Mouse (Mus musculus) MEL (cell line): ENCODE results near the gene Sccpdh. TPM values are rescaled to one million over a fixed set of nuclear protein-coding genes. Genes with fewer than 3 reads are reported as not detected.

Experiments
- DNase-seq: peaks from one replicate; pipeline ENCODE4 v3.0.0; 2011; ENCODE audit warnings: low read depth, low spot score
- H3K27ac ChIP-seq: 2 replicates; pipeline ENCODE4 v1.5.1; 2012; ENCODE audit warnings: low read depth, mild to moderate bottlenecking, control low read depth, low read length, moderate library complexity; ENCODE audit not compliant: control insufficient read depth
- H3K27me3 ChIP-seq, 2 experiments: fragments of 150-350 bp in 1 of 2; sonication (generic) in 1 of 2; 2 replicates each; pipeline ENCODE4 v1.6.1; 2012; ENCODE audit warnings: low read length in 2 of 2, mild to moderate bottlenecking in 2 of 2, improper control_type of control experiment in 1 of 2, moderate library complexity in 1 of 2; ENCODE audit not compliant: insufficient read depth in 2 of 2, control insufficient read depth in 1 of 2
- H3K36me3 ChIP-seq, 2 experiments: 2 replicates each; pipeline ENCODE4 v1.6.1; 2012 to 2014; ENCODE audit warnings: low read length in 2 of 2, improper control_type of control experiment in 1 of 2, inconsistent platforms in 1 of 2, mild to moderate bottlenecking in 1 of 2; ENCODE audit not compliant: insufficient read depth in 2 of 2, control insufficient read depth in 1 of 2
- H3K4me1 ChIP-seq, 2 experiments: fragments of 150-350 bp in 1 of 2; sonication (generic) in 1 of 2; 2 replicates each; pipeline ENCODE4 v1.6.1; 2012; ENCODE audit warnings: low read length in 2 of 2, improper control_type of control experiment in 1 of 2, mild to moderate bottlenecking in 1 of 2; ENCODE audit not compliant: insufficient read depth in 2 of 2, control insufficient read depth in 1 of 2
- H3K4me3 ChIP-seq, 2 experiments: fragments of 150-350 bp in 1 of 2; sonication (generic) in 1 of 2; 2 replicates each; pipeline ENCODE4 v1.5.1; 2012; ENCODE audit warnings: low read depth in 2 of 2, low read length in 2 of 2, mild to moderate bottlenecking in 2 of 2, moderate library complexity in 2 of 2, control low read depth in 1 of 2, improper control_type of control experiment in 1 of 2; ENCODE audit not compliant: control insufficient read depth in 1 of 2, insufficient read depth in 1 of 2
- H3K79me2 ChIP-seq: 2 replicates; pipeline ENCODE4 v1.6.1; 2012; ENCODE audit warnings: mild to moderate bottlenecking, low read length, moderate library complexity; ENCODE audit not compliant: control insufficient read depth, poor library complexity, insufficient read depth
- H3K9ac ChIP-seq: 2 replicates; pipeline ENCODE4 v1.6.1; 2012; ENCODE audit warnings: low read depth, mild to moderate bottlenecking, control low read depth, low read length, moderate library complexity; ENCODE audit not compliant: control insufficient read depth, poor library complexity, severe bottlenecking
- H3K9me3 ChIP-seq: fragments of 150-350 bp; sonication (generic); replicated peaks from 2 replicates; pipeline ENCODE4 v1.6.1; 2012; ENCODE audit warnings: mild to moderate bottlenecking, low read length, improper control_type of control experiment, moderate library complexity; ENCODE audit not compliant: insufficient read depth
- BHLHE40 ChIP-seq: IDR thresholded peaks from 2 replicates; pipeline ENCODE4 v1.6.1; 2012; ENCODE audit warnings: low read depth, mild to moderate bottlenecking, inconsistent platforms, low read length, improper control_type of control experiment, borderline replicate concordance
- CHD2 ChIP-seq: IDR thresholded peaks from 2 replicates; pipeline ENCODE4 v1.6.1; 2011; ENCODE audit warnings: low read length, improper control_type of control experiment
- CTCF ChIP-seq, 3 experiments: IDR thresholded peaks in 2 of 3; conservative IDR thresholded peaks in 1 of 3; 2 replicates each; pipeline ENCODE4 v1.5.1; 2011 to 2012; ENCODE audit warnings: low read length in 3 of 3, low read depth in 2 of 3, mild to moderate bottlenecking in 2 of 3, improper control_type of control experiment in 1 of 3, inconsistent platforms in 1 of 3, mixed read lengths in 1 of 3, moderate library complexity in 1 of 3; ENCODE audit not compliant: control insufficient read depth in 1 of 3, insufficient read depth in 1 of 3, poor library complexity in 1 of 3, severe bottlenecking in 1 of 3
- E2F4 ChIP-seq: IDR thresholded peaks from 2 replicates; pipeline ENCODE4 v1.6.1; 2011; ENCODE audit warnings: low read depth, low read length, improper control_type of control experiment, borderline replicate concordance
- ETS1 ChIP-seq: IDR thresholded peaks from 2 replicates; pipeline ENCODE4 v1.6.1; 2012; ENCODE audit warnings: low read depth, mild to moderate bottlenecking, inconsistent platforms, low read length, improper control_type of control experiment, moderate library complexity
- GATA1 ChIP-seq: IDR thresholded peaks from 2 replicates; pipeline ENCODE4 v1.6.1; 2011; ENCODE audit warnings: low read depth, low read length, improper control_type of control experiment
- JUND ChIP-seq: IDR thresholded peaks from 2 replicates; pipeline ENCODE4 v1.6.1; 2011; ENCODE audit warnings: low read depth, mild to moderate bottlenecking, improper control_type of control experiment, low read length
- MAX ChIP-seq: IDR thresholded peaks from 2 replicates; pipeline ENCODE4 v1.6.1; 2011; ENCODE audit warnings: low read length, improper control_type of control experiment
- MAZ ChIP-seq: IDR thresholded peaks from 2 replicates; pipeline ENCODE4 v1.6.1; 2012; ENCODE audit warnings: low read depth, mild to moderate bottlenecking, inconsistent platforms, low read length, improper control_type of control experiment
- MXI1 ChIP-seq: IDR thresholded peaks from 2 replicates; pipeline ENCODE4 v1.6.1; 2011; ENCODE audit warnings: mild to moderate bottlenecking, low read depth, low read length, improper control_type of control experiment
- MYC ChIP-seq: IDR thresholded peaks from 2 replicates; pipeline ENCODE4 v1.6.1; 2011; ENCODE audit warnings: low read depth, mild to moderate bottlenecking, low read length, improper control_type of control experiment, moderate library complexity
- POLR2A ChIP-seq, 2 experiments: IDR thresholded peaks; 2 replicates each; pipeline ENCODE4 v1.6.1; 2011 to 2012; ENCODE audit warnings: low read length in 2 of 2, mild to moderate bottlenecking in 2 of 2, control low read depth in 1 of 2, improper control_type of control experiment in 1 of 2, low read depth in 1 of 2, moderate library complexity in 1 of 2; ENCODE audit not compliant: control insufficient read depth in 1 of 2, insufficient read depth in 1 of 2, poor library complexity in 1 of 2
- POLR2AphosphoS2 ChIP-seq: IDR thresholded peaks from 2 replicates; pipeline ENCODE4 v1.6.1; 2011; ENCODE audit warnings: low read length, improper control_type of control experiment
- POLR2AphosphoS5 ChIP-seq: IDR thresholded peaks from 2 replicates; pipeline ENCODE4 v1.6.1; 2012; ENCODE audit warnings: low read depth, borderline replicate concordance, mild to moderate bottlenecking, inconsistent platforms, low read length, moderate library complexity, mixed read lengths
- SIN3A ChIP-seq: IDR thresholded peaks from 2 replicates; pipeline ENCODE4 v1.6.1; 2012; ENCODE audit warnings: low read length, improper control_type of control experiment, inconsistent platforms
- TAL1 ChIP-seq: IDR thresholded peaks from 2 replicates; pipeline ENCODE4 v1.6.1; 2012; ENCODE audit warnings: mild to moderate bottlenecking, inconsistent platforms, low read length, moderate library complexity, mixed read lengths
- TBP ChIP-seq: IDR thresholded peaks from 2 replicates; pipeline ENCODE4 v1.8.0; 2011; ENCODE audit warnings: low read depth, low read length, improper control_type of control experiment
- TCF12 ChIP-seq: IDR thresholded peaks from 2 replicates; pipeline ENCODE4 v1.6.1; 2014; ENCODE audit warnings: low read depth, mild to moderate bottlenecking, inconsistent platforms, low read length, improper control_type of control experiment, moderate library complexity
- USF2 ChIP-seq, 2 experiments: IDR thresholded peaks; 2 replicates each; pipeline ENCODE4 v1.6.1; 2011 to 2012; ENCODE audit warnings: improper control_type of control experiment in 2 of 2, low read length in 2 of 2, borderline replicate concordance in 1 of 2, inconsistent platforms in 1 of 2, low read depth in 1 of 2, mild to moderate bottlenecking in 1 of 2; ENCODE audit not compliant: insufficient read depth in 1 of 2
- ZC3H11A ChIP-seq: IDR thresholded peaks from 2 replicates; pipeline ENCODE4 v1.6.1; 2012; ENCODE audit warnings: low read depth, mild to moderate bottlenecking, inconsistent platforms, low read length, improper control_type of control experiment
- ZKSCAN1 ChIP-seq: IDR thresholded peaks from 2 replicates; pipeline ENCODE4 v1.6.1; 2012; ENCODE audit warnings: low read depth, mild to moderate bottlenecking, inconsistent platforms, low read length, improper control_type of control experiment, moderate library complexity
- ZMIZ1 ChIP-seq: IDR thresholded peaks from 2 replicates; pipeline ENCODE4 v1.6.1; 2012; ENCODE audit warnings: low read depth, mild to moderate bottlenecking, inconsistent platforms, low read length, improper control_type of control experiment, moderate library complexity
- ZNF384 ChIP-seq: IDR thresholded peaks from 2 replicates; pipeline ENCODE4 v1.6.1; 2012; ENCODE audit warnings: low read depth, mild to moderate bottlenecking, inconsistent platforms, low read length, improper control_type of control experiment
- polyA plus RNA-seq, 2 experiments: library from polyadenylated mRNA; stranded (reverse) in 1 of 2; unstranded in 1 of 2; fragments of >175 nt in 1 of 2; fragments of >200 nt in 1 of 2; gene quantifications; 2 replicates each; pipeline versions ENCODE4 v1.2.1 to v1.2.4; 2012; ENCODE audit warnings: low replicate concordance in 2 of 2, low read depth in 1 of 2; ENCODE audit not compliant: insufficient read length in 2 of 2, insufficient read depth in 1 of 2, missing spikeins in 1 of 2
- total RNA-seq: library from RNA; depleted of rRNA; stranded (reverse); fragments of 300-350 nt; gene quantifications from 2 replicates; pipeline ENCODE4 v1.2.3, GENCODE M21; 2012

Gene Sccpdh
- total and polyA plus RNA-seq, 3 experiments, result 18.5 to 18.7 TPM; not detected in 1

GRCm38 (mm10) chr1:179728661-179729060, 60.7 kb downstream of the Sccpdh start:
- H3K4me1 ChIP-seq, result no peaks in the 10 kb centered on the region
- no peak for DNase-seq
- no peaks in the 10 kb centered on the region for H3K9me3 ChIP-seq

GRCm38 (mm10) chr1:179731391-179731790, 63.4 kb downstream of the Sccpdh start:
- DNase-seq, result no peak
- no peaks in the 10 kb centered on the region for H3K27me3 ChIP-seq
- H3K9ac ChIP-seq, result no peak overlapping the region
- TF ChIP-seq POLR2AphosphoS5, result no peak
- TF ChIP-seq JUND, result no peak
- TF ChIP-seq TAL1, result no peak
- H3K36me3 ChIP-seq, result no peaks in the 10 kb centered on the region
- H3K9me3 ChIP-seq, result no peaks in the 10 kb centered on the region
- no peaks in the 10 kb centered on the region for H3K4me1 ChIP-seq
- H3K4me3 ChIP-seq, result no peak overlapping the region
- H3K79me2 ChIP-seq, result no peaks in the 10 kb centered on the region
- H3K27ac ChIP-seq, result no peak overlapping the region

More at GRCm38 (mm10) chr1:179728661-179729060, 60.7 kb downstream of the Sccpdh start:
- no peaks in the 10 kb centered on the region for H3K27me3 ChIP-seq
- TF ChIP-seq CTCF (IDR thresholded peaks at IDR 0.05 in 2 of 3, conservative IDR thresholded peaks at IDR 0.05 in 1 of 3; ENCODE audit: control insufficient read depth in 1 of 3, insufficient read depth in 1 of 3, low read depth in 2 of 3, low read length in 3 of 3, poor library complexity in 1 of 3, severe bottlenecking in 1 of 3) (peak in 2 of 3 experiments; percentile 14 to 32; a peak in 2 of 6 replicates), CHD2 (no peak), POLR2AphosphoS2 (no peak)
- no peak overlapping the region for H3K9ac ChIP-seq
- H3K36me3 ChIP-seq, result no peaks in the 10 kb centered on the region
- no peaks in the 10 kb centered on the region for H3K79me2 ChIP-seq
- H3K27ac ChIP-seq, result no peak overlapping the region
- no peak overlapping the region for H3K4me3 ChIP-seq

DNA sequence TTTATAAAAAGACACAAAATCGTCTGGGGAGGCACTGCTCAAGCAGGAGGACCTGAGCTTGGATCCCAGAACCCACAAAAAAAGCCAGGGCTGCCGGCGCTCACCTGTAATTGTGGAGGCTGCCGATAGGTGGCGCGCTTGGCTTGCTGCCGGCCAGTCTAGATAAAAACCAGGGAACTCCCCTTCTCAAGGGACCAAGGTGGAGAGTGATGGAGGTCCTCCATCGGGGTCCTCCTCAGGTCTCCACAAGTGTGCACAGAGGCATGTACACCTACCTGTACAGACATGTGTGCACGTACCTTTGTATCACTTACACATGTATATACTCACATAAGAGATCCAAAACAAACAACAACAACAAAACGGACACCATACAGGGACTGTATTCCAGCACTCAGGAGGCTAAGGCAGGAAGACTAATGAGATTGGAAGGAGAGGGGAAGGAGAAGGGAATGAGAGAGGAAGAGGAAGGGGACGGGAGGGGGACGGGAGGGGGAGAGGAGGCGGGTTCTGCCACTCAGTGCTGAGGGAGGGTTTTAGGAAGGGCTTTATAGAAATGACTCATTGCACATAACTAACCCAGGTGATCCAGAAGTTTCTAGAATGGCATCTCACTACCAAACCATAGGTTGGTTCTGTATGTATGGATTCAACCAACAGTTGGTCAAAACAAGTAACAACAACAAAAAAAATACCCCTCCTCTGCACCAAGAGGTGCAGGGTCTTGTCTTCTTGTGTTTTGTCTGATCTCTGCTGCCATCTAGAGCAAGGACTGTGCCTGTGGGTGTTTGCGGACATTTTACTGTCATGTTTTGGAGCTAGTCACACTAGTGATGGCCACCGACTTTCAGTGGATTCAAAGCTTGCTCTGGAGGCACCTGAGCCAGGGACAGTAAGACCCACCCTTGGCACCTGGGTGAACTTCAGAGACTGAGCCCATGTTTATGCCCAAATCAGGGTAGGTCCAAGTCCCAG, 66.8 kb downstream of the Sccpdh start:
- no peaks in the 10 kb centered on the region for H3K36me3 ChIP-seq
- H3K4me3 ChIP-seq, result peak overlapping the region; percentile 56 to 67
- H3K9me3 ChIP-seq, result no peaks in the 10 kb centered on the region
- peak; percentile 86 for DNase-seq
- no peak overlapping the region for H3K27ac ChIP-seq
- H3K27me3 ChIP-seq, result no peaks in the 10 kb centered on the region
- no peaks in the 10 kb centered on the region for H3K79me2 ChIP-seq
- peak overlapping the region; percentile 41 for H3K9ac ChIP-seq
- H3K4me1 ChIP-seq, result no peaks in the 10 kb centered on the region
- no peak for TF ChIP-seq TBP
- TF ChIP-seq SIN3A, result peak; percentile 32; the same call in 1 of the 2 replicates
- peak; percentile 82 for TF ChIP-seq ZC3H11A
- TF ChIP-seq ZKSCAN1, result no peak
- TF ChIP-seq ZMIZ1, result no peak
- peak; percentile 59 for TF ChIP-seq GATA1
- TF ChIP-seq POLR2A (IDR thresholded peaks at IDR 0.05; ENCODE audit: control insufficient read depth in 1 of 2, insufficient read depth in 1 of 2, low read depth in 1 of 2, low read length in 2 of 2, poor library complexity in 1 of 2), result no peak; a peak in 1 of 4 replicates
- TF ChIP-seq BHLHE40, result 0 out of 2 replicates have a peak, but pooled peaks have one; percentile 26
- TF ChIP-seq ETS1, result no peak
- TF ChIP-seq USF2 (IDR thresholded peaks at IDR 0.05; ENCODE audit: borderline replicate concordance in 1 of 2, insufficient read depth in 1 of 2, low read depth in 1 of 2, low read length in 2 of 2), result no peak
- peak; percentile 2; the same call in 1 of the 2 replicates for TF ChIP-seq MXI1
- TF ChIP-seq CHD2, result no peak
- peak; percentile 74; the same call in 1 of the 2 replicates for TF ChIP-seq ZNF384
- TF ChIP-seq MYC, result 0 out of 2 replicates have a peak, but pooled peaks have one; percentile 9
- no peak for TF ChIP-seq MAX
- peak; percentile 93 to 98 (median 97) for TF ChIP-seq CTCF (IDR thresholded peaks at IDR 0.05 in 2 of 3, conservative IDR thresholded peaks at IDR 0.05 in 1 of 3; ENCODE audit: control insufficient read depth in 1 of 3, insufficient read depth in 1 of 3, low read depth in 2 of 3, low read length in 3 of 3, poor library complexity in 1 of 3, severe bottlenecking in 1 of 3)
- peak; percentile 81 for TF ChIP-seq MAZ
- no peak for TF ChIP-seq TAL1
- no peak for TF ChIP-seq TCF12
- TF ChIP-seq E2F4, result no peak
